Mouse (Mus musculus) embryo, embryonic 9.5 days (tissue): ENCODE measurements around the gene Sptbn1.

Experiments used
- DNase-seq: peaks from one replicate; pipeline ENCODE4 v3.0.0-alpha.2; 2017; ENCODE audit errors: extremely low spot score

The Sptbn1 gene

DNA sequence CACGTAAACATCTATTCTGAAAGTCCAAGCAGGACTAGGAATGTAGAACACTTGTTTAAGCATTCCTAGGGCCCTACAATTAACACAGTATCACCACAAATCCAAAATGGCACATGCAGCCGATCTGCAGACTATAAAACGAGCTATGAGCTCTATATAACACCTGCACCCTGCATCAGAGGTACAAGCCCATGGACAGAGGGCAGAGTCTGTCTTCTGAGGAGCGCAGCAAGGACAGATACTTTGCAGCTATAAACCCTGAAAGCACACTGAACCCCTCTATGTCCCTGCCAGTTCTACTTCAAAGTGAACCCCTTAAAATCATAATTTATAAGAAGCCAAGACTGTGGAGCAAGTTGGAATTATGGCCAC is 101.4 kb downstream of the Sptbn1 start:
- DNase-seq, result no peak

DNA sequence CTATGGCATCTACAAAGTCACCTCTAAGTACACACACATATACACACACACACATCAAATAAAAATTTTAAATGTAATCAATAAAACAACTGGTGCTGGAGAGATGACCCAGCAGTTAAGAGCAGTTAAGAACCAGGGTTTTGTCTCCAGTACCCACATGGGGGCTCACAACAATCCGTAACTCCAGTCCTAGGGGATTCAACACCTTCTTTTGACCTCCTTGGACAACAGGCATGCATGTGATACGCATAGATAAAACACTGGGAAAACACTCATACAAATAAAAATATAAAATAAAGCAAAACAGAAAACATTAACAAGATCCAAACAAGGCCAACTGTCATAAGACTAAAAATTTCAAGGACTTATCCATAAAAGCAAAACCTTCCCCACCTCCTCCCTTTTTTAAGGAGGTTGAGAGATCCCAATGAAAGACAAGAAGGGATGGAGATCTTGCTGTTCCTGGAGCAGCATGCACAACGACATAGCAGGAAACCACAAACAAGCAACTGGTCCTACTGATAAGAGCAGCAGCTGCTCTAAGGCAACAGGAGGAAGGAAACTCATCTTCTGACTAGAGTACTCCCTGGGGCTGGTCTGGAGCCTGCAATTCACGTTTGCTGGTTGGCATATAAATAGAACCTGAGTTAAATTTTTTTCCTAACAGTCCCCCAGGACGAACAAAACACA is 102.0 kb downstream of the Sptbn1 start:
- DNase-seq, result no peak

DNA sequence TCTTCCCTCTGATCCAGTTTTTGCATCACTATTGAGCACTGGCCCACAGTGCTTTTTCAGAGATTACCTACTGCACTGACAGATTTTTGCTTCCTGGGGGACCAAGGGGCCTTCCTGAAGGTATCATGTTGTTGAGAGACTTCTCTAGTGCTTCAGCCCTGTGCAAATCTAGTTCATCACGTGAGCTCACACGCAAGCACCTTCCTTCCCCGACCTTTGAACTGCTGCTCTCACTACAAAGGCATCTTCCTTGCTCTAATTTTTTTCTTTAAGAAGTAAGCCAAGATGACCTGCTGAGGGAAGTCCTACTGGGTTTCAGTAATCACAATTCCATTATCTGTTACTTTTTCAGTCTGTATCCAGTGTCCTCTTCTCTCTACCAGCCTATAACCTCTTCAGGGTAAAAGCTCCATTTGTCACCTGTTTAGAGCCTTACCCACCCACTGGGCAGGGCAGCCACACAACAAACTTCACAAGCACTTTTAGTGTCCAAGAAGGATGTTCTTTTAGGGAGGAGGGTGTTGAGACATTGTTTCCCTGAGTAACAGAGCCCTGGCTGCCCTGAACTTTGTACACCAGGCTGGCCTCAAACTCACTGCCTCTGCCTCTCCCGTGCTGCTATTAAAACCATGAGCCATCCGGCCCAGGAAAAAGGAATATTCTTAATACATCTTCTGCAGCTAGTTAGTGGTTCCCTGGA is 103.3 kb downstream of the Sptbn1 start:
- no peak for DNase-seq

DNA sequence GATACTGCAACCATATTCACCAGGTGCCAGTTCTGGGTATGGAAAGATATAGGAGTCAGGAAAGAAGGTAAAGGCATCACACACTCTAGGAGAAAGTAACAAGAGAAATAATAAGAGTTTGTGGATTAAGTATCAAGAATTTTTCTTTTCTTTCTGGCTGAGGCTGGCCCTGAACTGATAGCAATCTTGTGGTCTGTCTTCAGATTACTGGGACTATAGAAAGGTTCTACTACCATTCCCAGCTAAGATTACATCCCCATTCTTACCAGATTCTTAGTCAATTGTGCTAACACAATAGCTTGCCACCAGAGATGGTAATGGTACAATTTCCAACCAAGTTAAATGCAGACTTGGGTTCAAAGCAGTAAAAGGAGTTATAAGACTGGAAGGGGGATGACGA is 104.1 kb downstream of the Sptbn1 start:
- no peak for DNase-seq

DNA sequence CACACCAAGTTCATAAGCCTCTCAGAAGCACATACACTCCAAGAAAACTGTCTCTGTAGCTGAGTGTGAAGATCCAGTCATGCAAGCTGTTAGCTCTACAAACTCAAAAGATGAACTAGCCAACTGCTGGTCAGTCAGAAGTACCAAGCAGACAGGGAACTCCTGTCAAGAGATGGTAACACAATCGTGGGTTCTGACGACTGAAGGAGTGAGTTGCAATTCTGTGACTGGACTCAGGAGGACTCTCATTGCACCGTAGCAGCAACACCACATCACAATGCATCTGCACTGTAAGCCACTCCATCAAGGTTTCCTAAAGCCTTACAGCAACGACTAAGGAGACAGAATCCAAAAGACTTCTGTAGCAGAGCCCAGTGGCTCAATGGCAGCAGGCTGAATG is 104.9 kb downstream of the Sptbn1 start:
- DNase-seq, result no peak

DNA sequence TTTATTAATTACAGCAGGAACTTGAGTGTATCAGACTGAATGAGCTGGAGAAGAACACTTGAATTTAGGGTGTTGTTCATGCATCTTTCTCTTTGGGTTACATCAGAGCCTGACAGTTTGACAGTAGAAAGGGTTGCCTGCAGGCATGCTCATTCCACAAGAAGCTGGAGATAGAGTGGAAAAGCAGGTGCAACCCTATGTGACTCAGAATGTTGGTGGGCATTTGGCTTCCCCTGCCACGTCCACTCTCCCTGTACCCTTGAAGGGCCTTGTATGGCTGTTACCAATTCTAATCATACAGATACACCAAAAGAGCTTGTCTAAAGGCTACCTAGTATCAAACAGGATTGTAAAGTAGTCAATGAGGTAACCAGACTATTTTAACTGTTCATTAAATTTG is 106.2 kb downstream of the Sptbn1 start:
- no peak for DNase-seq

DNA sequence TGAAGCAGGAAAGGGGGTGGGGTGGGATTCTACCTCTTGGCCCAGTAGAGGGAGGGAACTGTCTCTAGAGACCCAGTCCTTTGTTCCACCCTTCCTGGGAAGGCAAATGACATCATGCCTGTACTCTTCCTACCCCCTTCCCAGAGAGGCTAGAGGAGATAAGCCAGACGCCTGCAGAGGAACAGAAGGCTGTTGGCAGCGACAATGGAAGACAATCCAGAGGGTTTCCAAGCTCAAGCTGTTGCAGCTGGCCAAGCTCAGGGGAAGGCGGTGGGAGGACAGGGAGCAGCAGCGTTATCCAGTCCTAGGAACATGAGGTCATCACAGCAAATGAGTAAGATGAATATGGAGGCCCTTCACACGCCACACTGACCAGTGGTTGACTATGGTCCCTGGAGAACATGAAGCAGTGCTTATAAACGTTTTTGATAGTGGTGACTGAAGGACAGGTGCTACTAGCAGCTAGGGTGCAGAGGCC is 106.8 kb downstream of the Sptbn1 start:
- DNase-seq, result peak; percentile 39

DNA sequence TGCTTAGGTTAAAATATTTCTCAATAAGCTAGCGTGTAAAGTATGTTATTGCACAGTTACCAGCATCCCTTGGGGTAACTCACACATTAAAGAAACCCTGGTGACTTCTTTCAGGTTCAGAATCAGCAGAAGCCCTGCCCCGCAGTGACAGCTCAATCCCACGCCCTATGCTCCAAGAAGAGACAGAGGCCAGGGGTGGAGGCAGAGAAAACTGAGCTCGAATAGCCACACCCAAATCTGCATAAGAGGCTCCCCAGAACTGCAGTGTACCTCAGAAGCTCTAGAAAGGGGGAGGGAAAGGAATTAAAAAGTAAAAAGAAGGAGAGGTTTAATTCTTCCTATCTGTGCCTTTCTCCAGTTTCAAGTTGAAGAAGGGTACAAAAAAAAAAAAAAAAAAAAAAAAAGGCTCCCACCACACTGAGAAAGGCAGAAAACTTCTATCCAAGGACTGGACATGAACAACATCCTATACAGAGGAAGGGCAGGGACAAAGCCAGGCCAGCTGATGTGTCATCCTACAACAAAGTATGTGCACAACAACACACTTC is 107.3 kb downstream of the Sptbn1 start:
- DNase-seq, result no peak

DNA sequence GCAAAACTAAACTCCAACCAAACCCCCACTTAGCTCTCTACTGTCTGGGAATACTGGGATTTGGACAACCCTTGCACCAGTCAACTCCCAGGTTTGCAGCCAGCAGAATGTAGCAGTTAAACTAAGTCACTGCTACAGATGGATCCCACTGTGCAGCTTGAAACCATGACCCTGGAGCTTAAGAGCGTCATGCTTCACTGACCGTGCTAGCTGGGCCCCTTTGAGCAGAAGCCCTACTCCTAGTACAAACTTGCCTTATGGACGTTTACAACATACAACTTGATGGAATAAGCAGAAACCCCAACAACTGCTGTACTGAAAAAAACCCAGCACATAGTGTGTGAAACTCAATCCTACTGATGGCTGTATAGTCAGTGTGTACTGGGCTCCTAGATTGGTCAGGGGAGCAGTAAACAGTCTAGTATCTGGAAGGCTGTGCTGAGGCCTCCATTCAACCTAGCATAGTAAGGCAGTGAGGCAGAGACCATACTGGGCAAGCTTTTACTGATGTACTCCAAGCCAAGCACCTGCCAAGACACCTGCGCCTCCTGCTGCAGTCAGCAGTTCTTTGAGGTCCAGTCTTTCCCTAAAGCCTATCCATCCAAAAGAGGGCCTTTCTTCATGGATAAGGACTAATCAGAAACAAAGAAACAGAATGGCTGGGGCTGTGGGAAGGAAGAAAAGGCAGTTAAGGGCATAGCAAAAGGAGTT is 108.3 kb downstream of the Sptbn1 start:
- no peak for DNase-seq

DNA sequence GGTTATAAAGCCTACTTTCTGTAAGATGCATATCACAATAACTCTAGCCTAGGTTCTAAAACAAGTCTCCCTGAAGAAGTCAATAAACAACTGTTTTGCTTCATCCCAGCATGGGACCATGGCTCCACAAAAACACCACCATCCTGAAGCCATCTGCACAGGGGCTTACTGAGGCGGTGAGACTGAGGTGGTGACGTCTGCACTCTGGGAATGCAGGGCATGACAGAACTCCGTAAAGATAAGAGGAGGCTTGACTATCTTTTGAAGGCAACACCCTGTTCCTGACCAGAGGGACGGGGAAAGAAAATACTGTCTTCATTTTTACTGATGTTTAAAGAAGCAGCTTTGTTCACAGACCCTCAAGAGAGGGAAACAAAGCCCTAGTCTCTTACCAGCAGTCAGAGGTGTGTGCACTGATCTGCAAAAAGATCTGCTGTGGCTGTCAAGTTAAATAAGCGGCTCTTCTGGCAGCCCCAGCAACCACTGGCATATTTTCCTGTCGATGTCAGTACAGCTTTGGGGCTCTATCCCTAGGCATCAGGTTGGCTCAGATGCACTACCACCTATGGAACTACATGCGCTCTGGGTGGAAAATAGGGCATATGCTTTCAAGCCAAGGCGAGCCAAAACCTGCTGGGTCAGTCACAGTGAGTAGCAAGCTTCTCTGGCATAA is 109.8 kb downstream of the Sptbn1 start:
- no peak for DNase-seq

DNA sequence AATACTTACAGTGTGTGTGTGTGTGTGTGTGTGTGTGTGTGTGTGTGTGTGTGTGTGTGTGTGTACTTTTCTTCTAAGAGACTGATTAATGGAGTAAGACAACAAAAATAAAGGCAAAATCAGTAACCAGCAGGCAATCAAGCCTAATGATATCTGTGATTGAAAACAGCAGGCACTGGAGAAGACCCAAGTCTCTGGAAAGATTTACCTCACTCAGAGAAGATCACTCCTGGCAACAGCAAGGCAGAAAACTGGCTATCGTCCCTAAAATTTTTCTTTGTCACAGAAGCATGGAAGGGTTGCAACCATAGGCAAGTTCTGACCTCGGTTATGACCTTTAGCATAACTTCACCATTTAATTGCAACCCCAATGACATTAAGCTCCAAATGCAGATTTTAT is 112.1 kb downstream of the Sptbn1 start:
- DNase-seq, result no peak

DNA sequence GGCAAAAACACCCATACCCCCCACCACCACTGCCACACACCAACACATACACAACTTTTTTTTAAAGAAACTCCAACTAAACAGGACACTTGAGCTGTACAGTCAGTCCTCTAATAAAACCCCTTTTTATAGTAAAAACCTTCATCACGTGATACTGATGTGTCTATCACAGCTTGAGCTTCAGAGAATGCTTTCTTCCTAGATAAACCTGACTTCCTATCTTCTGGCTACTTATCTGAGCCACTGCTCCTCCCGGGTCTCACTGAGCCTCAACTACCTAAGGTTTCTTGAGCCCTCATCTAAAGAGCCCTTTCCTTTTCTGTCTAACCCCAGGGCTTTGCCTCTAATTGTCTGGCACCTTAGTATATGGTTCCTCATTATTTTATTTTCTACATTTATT is 113.0 kb downstream of the Sptbn1 start:
- no peak for DNase-seq

DNA sequence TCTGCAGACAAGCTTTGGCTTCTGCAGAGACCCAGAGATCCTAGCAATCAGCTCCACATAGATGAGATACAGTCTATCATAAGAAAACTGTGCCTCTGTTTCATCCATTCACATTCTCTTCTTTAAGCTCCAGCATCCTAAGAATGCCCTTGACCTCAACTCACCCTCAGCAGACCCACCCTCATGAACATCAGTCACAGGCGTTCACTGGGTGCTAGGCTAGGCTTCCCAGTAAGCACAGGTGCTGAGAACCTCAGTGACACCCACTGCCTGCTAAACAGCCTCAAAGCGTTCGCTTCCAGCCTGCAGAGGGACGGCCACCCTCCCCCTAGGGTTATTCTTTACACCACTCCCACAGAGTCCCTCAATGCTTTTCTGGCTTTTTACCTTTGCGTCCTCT is 119.1 kb downstream of the Sptbn1 start:
- no peak for DNase-seq

DNA sequence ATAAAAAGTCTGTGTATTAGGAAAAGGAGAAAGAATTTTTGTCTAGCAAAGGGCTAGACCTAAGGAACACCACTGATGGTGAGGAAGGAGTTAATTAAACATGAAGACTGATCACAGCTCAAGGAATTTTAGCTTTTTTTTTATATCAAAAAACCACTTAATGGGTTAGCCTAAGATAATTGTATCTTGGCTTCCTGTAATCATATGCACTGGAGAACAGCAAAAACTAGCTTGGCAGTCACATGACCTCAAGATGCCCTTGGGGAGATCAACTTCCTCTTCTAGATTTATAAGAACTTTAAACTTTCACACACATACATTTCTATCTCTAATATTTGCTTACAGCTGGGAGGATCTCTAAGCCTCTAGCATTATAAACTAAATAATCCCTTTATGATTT is 119.6 kb downstream of the Sptbn1 start:
- no peak for DNase-seq

DNA sequence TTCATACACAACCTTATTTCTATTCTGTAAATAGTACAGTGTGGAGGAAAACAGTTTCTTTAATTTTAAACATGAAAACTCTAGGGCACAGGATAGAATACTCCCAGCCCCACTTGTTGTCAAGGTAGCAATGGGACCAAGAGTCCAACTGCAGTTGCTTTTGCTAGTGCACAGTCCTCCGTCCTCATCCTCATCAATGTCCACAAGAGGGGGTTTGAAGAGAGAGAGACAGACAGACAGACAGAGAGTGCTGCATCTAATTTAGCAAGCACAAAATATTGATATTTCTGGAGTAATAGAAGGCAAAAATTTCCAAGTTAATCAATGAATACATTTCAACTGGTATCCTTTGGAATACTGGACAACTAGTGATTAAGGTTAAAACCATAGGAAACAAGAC is 120.1 kb downstream of the Sptbn1 start:
- DNase-seq, result no peak

DNA sequence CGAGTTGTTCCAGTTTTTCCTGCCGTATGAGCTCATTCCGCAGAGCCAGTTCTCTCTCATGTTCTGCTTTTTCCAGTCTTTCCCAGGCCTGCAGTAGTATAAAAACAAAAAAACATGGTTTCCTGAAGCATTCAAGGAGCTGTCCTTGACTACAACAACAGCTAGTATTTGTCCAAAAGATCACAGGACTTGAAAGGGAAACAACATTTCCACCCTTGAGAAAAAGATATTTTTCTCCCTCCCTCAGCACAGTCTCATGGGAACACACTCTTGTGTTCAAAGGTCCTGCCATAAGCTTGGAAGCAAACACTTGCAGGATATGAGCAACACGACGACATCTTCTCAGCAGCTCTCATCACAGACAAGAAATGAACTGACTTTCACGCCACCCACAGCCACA is 124.9 kb downstream of the Sptbn1 start:
- no peak for DNase-seq

DNA sequence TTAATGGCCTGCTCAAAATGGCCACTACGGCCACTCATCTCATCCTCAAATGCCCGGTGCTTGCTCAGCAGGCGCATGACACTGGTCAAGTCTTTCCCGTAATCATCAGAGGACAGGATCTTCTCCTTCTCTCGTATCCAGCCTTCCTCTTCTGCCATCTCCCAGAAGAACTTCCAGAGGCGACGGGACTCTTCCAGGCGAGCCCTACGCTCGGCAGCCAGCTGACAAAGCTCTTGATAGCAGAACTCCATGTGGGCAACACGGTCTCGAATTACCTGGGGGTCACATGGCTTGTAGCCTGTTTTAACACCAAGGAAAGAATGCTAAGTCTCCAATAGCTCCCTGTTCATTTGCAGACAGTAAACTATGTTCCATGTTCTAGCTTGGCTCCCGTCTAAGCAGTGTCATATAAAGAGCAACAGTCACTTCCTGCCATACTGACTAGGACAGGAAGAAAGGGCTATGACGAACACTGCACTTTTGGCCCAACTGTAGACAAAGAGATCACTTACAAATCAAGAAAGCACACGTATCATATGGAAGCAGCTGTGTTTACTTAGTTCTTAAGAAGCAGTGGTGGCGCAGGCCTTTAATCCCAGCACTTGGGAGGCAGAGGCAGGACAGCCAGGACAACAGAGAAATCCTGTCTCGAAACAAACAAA is 128.7 kb downstream of the Sptbn1 start:
- no peak for DNase-seq

DNA sequence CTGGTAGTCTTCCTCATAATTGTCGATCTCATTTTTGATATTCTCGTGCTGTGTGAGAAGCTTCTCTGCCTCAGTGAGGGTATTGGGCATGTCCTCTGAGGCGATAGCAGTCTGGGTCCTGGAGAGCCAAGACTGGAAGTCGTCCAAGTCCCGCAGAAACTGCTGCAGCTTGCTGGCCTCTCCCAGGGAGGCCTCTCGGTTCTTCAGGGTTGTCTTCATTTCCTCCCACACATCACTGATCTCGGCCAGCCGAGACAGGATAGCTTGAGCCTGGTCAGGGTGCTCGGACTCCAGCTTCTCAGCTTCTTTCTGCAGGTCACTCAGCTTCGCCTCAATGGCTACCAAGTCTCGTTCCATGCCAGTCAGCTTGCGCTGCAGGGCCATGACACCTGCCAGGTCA is 130.9 kb downstream of the Sptbn1 start:
- no peak for DNase-seq

DNA sequence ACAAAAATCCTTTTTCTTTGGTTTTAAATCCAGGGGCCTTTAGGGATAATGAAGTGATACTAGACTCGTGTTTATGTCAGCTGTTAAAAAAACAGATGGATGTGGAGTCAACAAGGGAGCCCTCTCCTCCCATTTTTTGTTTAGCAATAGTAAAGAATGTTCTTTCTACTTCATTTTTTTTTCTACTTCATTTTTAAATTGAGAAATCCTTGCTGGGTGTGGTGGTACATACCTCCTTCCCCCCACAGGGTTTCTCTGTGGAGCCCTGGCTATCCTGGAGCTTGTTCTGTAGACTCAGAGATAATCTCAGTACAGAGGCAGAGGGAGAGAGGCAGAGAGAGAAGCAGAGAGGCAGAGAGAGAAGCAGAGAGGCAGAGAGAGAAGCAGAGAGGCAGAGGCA is 133.9 kb downstream of the Sptbn1 start:
- no peak for DNase-seq

DNA sequence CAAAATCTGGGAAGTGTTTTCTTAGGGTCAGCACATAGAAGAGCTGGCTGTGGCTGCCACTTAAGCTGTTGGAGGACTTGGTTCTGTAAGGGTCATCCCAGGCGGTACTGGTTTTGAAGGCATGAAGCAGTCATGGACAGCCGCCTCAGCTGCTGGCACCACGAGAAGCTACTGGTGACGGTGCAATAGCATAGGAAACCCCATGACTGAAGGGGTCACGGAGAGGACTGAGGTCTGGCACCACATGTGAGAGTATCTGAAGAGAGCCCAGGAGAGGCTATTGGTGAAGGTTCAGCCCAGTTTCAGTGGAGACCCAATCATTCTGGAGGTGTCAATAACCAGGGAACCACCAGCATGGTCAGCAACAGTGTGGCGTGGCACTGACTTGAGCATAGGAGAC is 135.4 kb downstream of the Sptbn1 start:
- DNase-seq, result no peak

DNA sequence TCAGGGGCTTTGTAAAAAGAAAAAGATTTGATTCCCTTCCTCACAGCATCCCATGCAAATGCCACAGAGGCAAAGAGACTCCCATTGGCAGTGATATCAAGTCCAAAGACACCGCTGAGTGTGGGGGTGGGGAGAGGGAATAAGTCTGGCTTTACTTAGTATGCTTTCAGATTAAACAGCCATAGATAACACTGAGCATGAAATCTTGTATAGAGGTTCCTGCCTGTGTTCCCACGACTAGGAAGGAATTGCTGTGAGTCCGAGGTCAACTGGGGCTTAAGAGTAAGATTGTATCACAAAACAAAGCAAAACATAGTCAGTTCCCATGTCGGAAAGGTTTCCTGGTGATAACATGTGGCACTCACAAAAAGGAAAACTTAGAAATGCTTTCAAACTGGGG is 136.3 kb downstream of the Sptbn1 start:
- DNase-seq, result no peak

DNA sequence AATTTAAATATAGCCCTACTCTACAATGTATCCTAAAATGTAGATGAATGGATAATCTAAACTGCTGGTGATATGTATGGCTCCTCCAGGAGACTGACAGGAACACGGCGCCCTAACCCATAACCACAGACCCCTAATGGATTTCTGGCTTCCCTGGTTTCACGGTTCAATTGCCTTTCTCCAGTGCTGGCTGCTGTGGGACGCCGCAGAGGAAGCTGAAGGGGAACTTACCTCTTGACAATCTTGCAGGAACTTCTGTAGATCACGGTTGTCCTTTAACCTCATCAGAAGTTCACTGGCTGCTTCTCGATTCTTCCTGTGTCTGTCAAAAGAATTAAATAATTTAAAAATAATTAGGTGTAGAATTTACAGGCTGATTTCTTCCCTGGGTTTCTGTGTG is 138.6 kb downstream of the Sptbn1 start:
- DNase-seq, result no peak
